Mouse (Mus musculus) lung, embryonic 14.5 days (tissue): ENCODE measurements at regions not wholly inside any gene's neighbourhood (a gene's known extent, or its start where the extent isn't known, plus 50 kb on each side); places are given as distances from the start of the nearest gene placed in this dataset.

Source experiments
- ATAC-seq: fragments of 200-750 bp; cut with Nextera tagmentation; 2 replicates; pipeline ENCODE4 v1.8.0; 2017; ENCODE audit warnings: mild to moderate bottlenecking, moderate TSS enrichment, moderate library complexity; ENCODE audit not compliant: insufficient read depth
- DNase-seq: peaks from one replicate; pipeline ENCODE4 v3.0.0-alpha.2; 2015
- H3K27ac ChIP-seq: fragments of 300-500 bp; sonication (generic); 2 replicates; pipeline ENCODE4 v1.5.1; 2014; ENCODE audit warnings: low read depth, mild to moderate bottlenecking, moderate library complexity
- H3K27me3 ChIP-seq: fragments of 300-500 bp; sonication (generic); 2 replicates; pipeline ENCODE4 v1.6.1; 2014; ENCODE audit warnings: low read length, control low read depth; ENCODE audit not compliant: insufficient read depth
- H3K36me3 ChIP-seq: fragments of 300-500 bp; sonication (generic); 2 replicates; pipeline ENCODE4 v1.6.1; 2014; ENCODE audit warnings: control low read depth; ENCODE audit not compliant: insufficient read depth
- H3K4me1 ChIP-seq: fragments of 300-500 bp; sonication (generic); 2 replicates; pipeline ENCODE4 v1.6.1; 2014; ENCODE audit warnings: antibody characterized with exemption, control low read depth; ENCODE audit not compliant: insufficient read depth
- H3K4me2 ChIP-seq: fragments of 300-500 bp; sonication (generic); 2 replicates; pipeline ENCODE4 v1.6.1; 2014; ENCODE audit warnings: mild to moderate bottlenecking
- H3K4me3 ChIP-seq: fragments of 300-500 bp; sonication (generic); 2 replicates; pipeline ENCODE4 v1.5.1; 2014; ENCODE audit warnings: low read depth, low read length
- H3K9ac ChIP-seq: fragments of 300-500 bp; sonication (generic); 2 replicates; pipeline ENCODE4 v1.6.1; 2014
- H3K9me3 ChIP-seq: fragments of 300-500 bp; sonication (generic); 2 replicates; pipeline ENCODE4 v1.6.1; 2016; ENCODE audit warnings: low read depth, low read length, control low read depth
- CTCF ChIP-seq: IDR thresholded peaks from 2 replicates; pipeline ENCODE4 v1.5.1; 2016; ENCODE audit warnings: antibody characterized with exemption, low read depth
- WGBS: fragments of 180-500 bp; shearing (Covaris S2); extraction: QIAGEN DNeasy Blood & Tissue Kit; methylation state at CpG from one replicate; pipeline ENCODE4 v1.1.7; 2014; 5-methylcytosine and 5-hydroxymethylcytosine counted together

- ATAC-seq (no peak), DNase-seq (peak; percentile 56)
- Histone ChIP-seq H3K27me3 (no peaks in the 10 kb centered on the region), H3K36me3 (no peaks in the 10 kb centered on the region), H3K9ac (no peak overlapping the region), H3K4me1 (peaks cover 4% of the 10 kb centered on the region; the same call in 1 of the 2 replicates), H3K4me2 (no peak overlapping the region), H3K4me3 (no peak overlapping the region), H3K9me3 (no peaks in the 10 kb centered on the region), H3K27ac (no peak overlapping the region)
- 0% methylated on average over 2 of the region's 2 CpGs for WGBS
- TF ChIP-seq CTCF = peak; percentile 29; the same call in 1 of the 2 replicates
These were observed 106.0 kb upstream of the Npy start for GRCm38 (mm10) chr6:49716520-49716919.

DNA sequence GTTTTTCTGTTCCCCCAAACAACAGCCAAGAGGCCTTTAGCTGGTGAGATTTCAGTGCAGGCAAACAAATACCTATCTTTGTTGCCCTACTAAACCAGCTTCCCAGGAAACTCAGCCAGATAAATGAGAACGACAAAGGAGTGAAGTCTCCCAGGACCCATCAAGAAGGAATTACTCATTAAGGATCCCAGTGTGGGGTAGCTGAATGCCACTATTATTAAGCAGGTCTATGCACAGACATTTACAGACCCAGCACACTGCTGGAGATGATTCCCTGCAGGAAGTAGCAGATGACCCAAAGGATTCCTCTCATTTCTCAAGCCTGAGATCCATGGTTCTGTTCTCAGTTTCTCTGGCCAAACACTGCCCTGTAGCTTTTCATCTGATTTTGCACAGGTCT, 105.6 kb upstream of the Npy start:
- no peaks in the 10 kb centered on the region for H3K9me3 ChIP-seq
- DNase-seq (no peak), ATAC-seq (no peak)
- no peak overlapping the region for H3K4me3 ChIP-seq
- no peak overlapping the region for H3K9ac ChIP-seq
- WGBS = 25% methylated on average over 1 of the region's 1 CpGs
- peaks cover 4% of the 10 kb centered on the region; the same call in 1 of the 2 replicates for H3K4me1 ChIP-seq
- no peaks in the 10 kb centered on the region for H3K36me3 ChIP-seq
- H3K27ac ChIP-seq = no peak overlapping the region
- H3K27me3 ChIP-seq = no peaks in the 10 kb centered on the region
- no peak for TF ChIP-seq CTCF
- no peak overlapping the region for H3K4me2 ChIP-seq

DNA sequence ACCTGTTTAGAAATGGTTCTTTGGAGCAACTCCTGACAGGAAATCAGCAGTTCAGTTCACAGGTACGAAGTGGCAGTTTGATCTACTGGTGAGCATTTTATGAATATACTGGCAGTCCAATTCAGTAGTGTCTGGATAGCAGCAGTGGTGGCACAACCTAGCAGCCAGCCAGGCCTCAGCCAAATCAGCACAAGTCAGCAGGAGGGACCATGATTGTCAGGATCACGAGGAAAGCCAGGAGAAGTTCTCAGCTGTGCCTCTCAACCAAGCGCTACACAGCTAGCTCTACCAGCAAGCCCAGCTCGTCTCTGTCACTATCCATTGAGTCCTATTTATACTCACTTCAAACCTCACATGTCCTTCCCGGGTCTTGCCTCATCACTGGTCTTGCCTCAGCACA, 89.3 kb upstream of the Npy start:
- H3K36me3 ChIP-seq = no peaks in the 10 kb centered on the region
- no peak overlapping the region for H3K9ac ChIP-seq
- no peak overlapping the region for H3K4me3 ChIP-seq
- no peak overlapping the region for H3K4me2 ChIP-seq
- TF ChIP-seq CTCF = no peak
- H3K27me3 ChIP-seq = no peaks in the 10 kb centered on the region
- no peak for DNase-seq
- no peaks in the 10 kb centered on the region for H3K9me3 ChIP-seq
- no peak for ATAC-seq
- 78% methylated on average over 5 of the region's 5 CpGs for WGBS
- H3K27ac ChIP-seq = no peak overlapping the region
- no peaks in the 10 kb centered on the region for H3K4me1 ChIP-seq

DNA sequence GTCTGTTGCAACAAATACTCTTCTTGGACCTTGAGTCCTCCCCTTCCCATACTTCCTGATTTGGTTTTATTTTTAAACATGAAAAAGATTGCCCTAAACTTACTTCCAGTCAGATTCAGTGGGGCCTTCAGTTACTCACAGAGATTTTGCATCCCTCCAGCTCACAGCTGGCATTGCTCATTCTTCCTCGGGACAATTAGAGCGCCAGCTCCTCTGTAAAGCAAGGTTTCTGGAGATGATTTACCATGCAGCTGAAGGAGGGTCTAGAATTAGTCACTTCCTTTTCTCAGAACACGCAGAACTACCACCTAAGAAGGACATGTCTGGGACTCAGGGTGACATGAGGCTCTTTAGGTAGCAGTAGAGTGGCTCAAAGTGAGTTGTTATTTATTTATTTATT, 79.4 kb upstream of the Npy start:
- Histone ChIP-seq H3K4me3 (no peak overlapping the region), H3K9me3 (no peaks in the 10 kb centered on the region), H3K27ac (no peak overlapping the region), H3K4me2 (no peak overlapping the region), H3K9ac (no peak overlapping the region), H3K36me3 (no peaks in the 10 kb centered on the region), H3K27me3 (no peaks in the 10 kb centered on the region), H3K4me1 (no peaks in the 10 kb centered on the region)
- no peak for TF ChIP-seq CTCF
- WGBS = 63% methylated on average over 3 of the region's 3 CpGs
- ATAC-seq = no peak
- no peak for DNase-seq

DNA sequence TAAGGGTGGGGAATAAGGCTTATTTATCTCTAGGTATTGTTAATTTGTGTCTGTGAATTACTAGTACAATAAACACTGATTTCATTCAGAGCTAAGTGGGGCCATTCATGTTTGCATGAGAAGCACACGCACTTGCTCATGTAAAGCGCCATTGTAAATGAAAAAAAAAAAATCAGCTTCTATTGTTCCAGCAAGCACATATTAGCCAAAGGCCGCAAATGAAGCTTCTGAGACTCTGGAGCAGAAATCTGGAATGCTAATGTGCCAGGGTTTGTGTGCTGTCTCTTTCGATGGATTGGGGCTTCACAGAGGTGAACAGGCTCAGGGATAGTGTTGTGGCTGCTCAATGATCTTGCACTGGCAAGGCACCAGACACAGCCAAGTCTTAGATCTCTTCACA, 77.2 kb upstream of the Npy start:
- no peaks in the 10 kb centered on the region for H3K9me3 ChIP-seq
- no peaks in the 10 kb centered on the region for H3K36me3 ChIP-seq
- no peak overlapping the region for H3K4me3 ChIP-seq
- no peak for TF ChIP-seq CTCF
- H3K27ac ChIP-seq = no peak overlapping the region
- no peaks in the 10 kb centered on the region for H3K4me1 ChIP-seq
- ATAC-seq = no peak
- H3K4me2 ChIP-seq = no peak overlapping the region
- H3K27me3 ChIP-seq = no peaks in the 10 kb centered on the region
- no peak overlapping the region for H3K9ac ChIP-seq
- 77% methylated on average over 4 of the region's 4 CpGs for WGBS
- no peak for DNase-seq

GRCm38 (mm10) chr6:49750544-49750943, 72.0 kb upstream of the Npy start:
- Histone ChIP-seq H3K4me3 (no peak overlapping the region), H3K36me3 (no peaks in the 10 kb centered on the region), H3K4me2 (no peak overlapping the region), H3K9me3 (no peaks in the 10 kb centered on the region), H3K4me1 (no peaks in the 10 kb centered on the region), H3K27me3 (no peaks in the 10 kb centered on the region), H3K9ac (no peak overlapping the region), H3K27ac (no peak overlapping the region)
- ATAC-seq (no peak), DNase-seq (peak; percentile 19)
- WGBS = 54% methylated on average over 2 of the region's 2 CpGs
- peak; percentile 39; the same call in 1 of the 2 replicates for TF ChIP-seq CTCF

- Histone ChIP-seq H3K27ac (no peak overlapping the region), H3K27me3 (no peaks in the 10 kb centered on the region), H3K4me3 (no peak overlapping the region), H3K36me3 (no peaks in the 10 kb centered on the region), H3K9ac (no peak overlapping the region), H3K4me2 (no peak overlapping the region), H3K9me3 (no peaks in the 10 kb centered on the region), H3K4me1 (no peaks in the 10 kb centered on the region)
- ATAC-seq (no peak), DNase-seq (no peak)
- WGBS = 86% methylated on average over 6 of the region's 6 CpGs
- TF ChIP-seq CTCF = no peak
These were observed 62.9 kb upstream of the Npy start for GRCm38 (mm10) chr6:49759614-49760013.

DNA sequence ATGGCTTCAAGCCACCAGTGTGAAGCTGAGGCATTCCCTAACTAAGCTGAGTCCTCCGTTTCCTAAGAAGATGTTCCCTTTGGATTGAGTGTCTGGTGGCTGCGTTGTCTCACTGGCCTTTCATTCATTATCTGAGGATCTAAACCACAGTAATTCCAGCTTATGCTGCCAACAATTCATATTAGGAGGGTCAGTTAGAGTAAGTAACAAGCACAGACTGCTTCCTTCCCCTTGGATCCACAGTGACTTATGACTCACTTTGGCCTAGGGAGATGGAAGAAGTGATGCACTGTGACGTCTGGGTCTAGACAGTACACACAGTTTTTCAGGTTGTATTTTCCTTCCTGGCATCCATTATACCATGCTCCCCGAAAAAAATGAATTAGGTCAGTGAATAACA, 57.8 kb upstream of the Npy start:
- ATAC-seq = no peak

More for the DNA sequence above, 57.8 kb upstream of the Npy start:
- Histone ChIP-seq H3K9ac (no peak overlapping the region), H3K4me2 (no peak overlapping the region), H3K27ac (no peak overlapping the region), H3K36me3 (no peaks in the 10 kb centered on the region), H3K4me1 (no peaks in the 10 kb centered on the region), H3K27me3 (no peaks in the 10 kb centered on the region), H3K9me3 (no peaks in the 10 kb centered on the region), H3K4me3 (no peak overlapping the region)
- 73% methylated on average over 4 of the region's 4 CpGs for WGBS
- DNase-seq = no peak
- no peak for TF ChIP-seq CTCF
